Mouse (Mus musculus): ENCODE data around the gene Foxp1.

- TF ChIP-seq MYOG (IDR thresholded peaks at IDR 0.05; ENCODE audit: control insufficient read depth in 1 of 3, insufficient read depth in 1 of 3, insufficient read length in 2 of 3, low read depth in 2 of 3) = no peak
- no peak for TF ChIP-seq E2F4 (IDR thresholded peaks at IDR 0.05; ENCODE audit: insufficient read depth)
- no peak for TF ChIP-seq USF1 (IDR thresholded peaks at IDR 0.05; ENCODE audit: low read depth)
- TF ChIP-seq POLR2A (IDR thresholded peaks at IDR 0.05; ENCODE audit: insufficient read length, low read depth) = no peak
- no peak for TF ChIP-seq POLR2AphosphoS2 (IDR thresholded peaks at IDR 0.05; ENCODE audit: insufficient read length, low read depth)
- TF ChIP-seq MAX (IDR thresholded peaks at IDR 0.05; ENCODE audit: low read depth) = no peak
- no peak for TF ChIP-seq TCF12 (IDR thresholded peaks at IDR 0.05; ENCODE audit: insufficient read depth, poor library complexity, severe bottlenecking)
- no peak for TF ChIP-seq CEBPB (IDR thresholded peaks at IDR 0.05; ENCODE audit: insufficient read depth, poor library complexity, severe bottlenecking)
- TF ChIP-seq TCF3 (IDR thresholded peaks at IDR 0.05; ENCODE audit: insufficient read length, low read depth) = no peak
- TF ChIP-seq REST (IDR thresholded peaks at IDR 0.05; ENCODE audit: insufficient read depth, insufficient read length) = no peak
Measured at GRCm38 (mm10) chr6:99167001-99167400, 355.5 kb downstream of the Foxp1 start.
